Mouse (Mus musculus) sigmoid colon, adult 10 weeks (tissue): ENCODE results near the gene Gm2035. TPM values are rescaled to one million over a fixed set of nuclear protein-coding genes. Genes with fewer than 3 reads are reported as not detected.

Source experiments
- polyA plus RNA-seq: library from polyadenylated mRNA; stranded (reverse); fragments of 350-450 nt; fragmentation: Illumina TruSeq; extraction: RNeasy Lipid Tissue Mini Kit (QIAGEN cat#74804); gene quantifications from one replicate; pipeline ENCODE4 v1.2.3, GENCODE M21; 2014; ENCODE audit warnings: low read depth, low replicate concordance

The Gm2035 gene
- not detected for polyA plus RNA-seq

DNA sequence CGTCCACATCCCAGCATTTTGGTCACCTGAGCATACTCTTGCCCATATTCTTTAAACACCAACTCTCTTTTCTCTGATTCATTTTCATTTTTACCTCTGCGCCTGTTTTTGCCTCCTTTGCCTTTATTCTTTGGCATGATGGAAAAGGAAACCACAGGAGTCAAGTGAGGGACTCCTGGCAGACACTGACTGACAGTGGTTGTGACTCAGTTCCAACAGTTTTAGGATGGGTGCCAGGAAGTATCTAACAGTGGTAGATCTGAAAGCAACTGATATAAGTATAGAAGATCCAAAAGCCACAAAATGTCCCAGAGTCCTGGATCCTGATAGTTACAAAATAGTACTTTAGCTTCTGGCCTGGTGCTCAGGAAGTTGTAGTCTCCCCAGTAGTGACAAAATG is at the start of gene Gm2035:
Gene Gm2035, minus strand, starts transcription at position 137 of the 400 bp plus-strand sequence.

DNA sequence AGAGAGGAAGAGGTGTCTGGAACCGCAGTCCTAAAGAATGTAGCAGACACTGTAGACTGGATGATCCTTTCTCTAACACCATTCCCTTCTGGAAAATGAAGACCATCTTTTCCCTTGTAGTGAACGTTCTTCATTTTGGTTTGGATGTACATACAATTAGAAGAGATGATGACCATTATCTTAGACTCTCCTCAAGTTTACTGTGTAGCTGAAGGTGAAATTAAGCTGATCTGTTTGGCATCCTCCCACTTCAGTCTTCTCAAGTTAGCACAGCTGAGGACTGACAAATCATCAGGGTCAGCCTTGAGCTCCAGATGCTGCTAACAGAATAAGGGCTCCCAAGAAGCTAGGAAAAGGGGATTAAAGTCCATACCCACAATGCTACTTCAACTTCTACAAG is 34.1 kb upstream of the Gm2035 start, which contains the start of gene Gm2042:
Gene Gm2042, plus strand, starts transcription at position 301 of the 400 bp plus-strand sequence.

DNA sequence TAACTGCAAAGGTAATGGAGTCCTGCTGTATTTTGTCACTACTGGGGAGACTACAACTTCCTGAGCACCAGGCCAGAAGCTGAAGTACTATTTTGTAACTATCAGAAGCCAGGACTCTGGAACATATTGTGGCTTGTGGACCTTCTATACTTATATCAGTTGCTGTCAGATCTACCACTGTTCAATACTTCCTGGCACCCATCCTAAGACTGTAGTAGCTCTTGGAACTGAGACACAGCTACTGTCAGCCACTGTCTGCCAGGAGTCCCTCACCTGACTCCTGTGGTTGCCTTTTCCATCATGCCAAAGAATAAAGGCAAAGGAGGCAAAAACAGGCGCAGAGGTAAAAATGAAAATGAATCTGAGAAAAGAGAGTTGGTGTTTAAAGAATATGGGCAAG is 24.6 kb downstream of the Gm2035 start, which contains the start of gene Gm2022:
Gene Gm2022, plus strand, starts transcription at position 301 of the 400 bp plus-strand sequence.

DNA sequence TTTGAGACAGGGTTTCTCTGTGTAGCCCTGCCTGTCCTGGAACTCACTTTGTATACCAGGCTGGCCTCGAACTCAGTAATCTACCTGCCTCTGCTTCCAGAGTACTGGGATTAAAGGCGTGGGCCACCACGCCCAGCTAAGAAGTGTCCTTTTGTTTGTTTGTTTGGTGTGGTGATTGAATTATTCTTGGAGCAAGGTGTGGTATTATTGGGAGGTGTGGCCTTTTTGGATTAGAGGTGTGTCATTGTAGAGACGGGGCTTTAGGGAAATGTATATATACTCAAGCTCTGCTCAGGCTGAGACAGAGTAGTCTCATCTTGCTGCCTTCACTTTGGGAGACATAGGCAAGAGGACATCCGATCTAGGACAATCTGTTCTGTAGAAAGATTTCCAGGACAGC is 45.9 kb downstream of the Gm2035 start, which contains the start of gene Gm2016:
Gene Gm2016, plus strand, starts transcription at position 301 of the 400 bp plus-strand sequence.

Other genes starting within 250 kb of the Gm2035 start
- not detected for gene Gm21319, start 144.1 kb downstream of the Gm2035 start, polyA plus RNA-seq
- not detected for gene Gm21936, start 124.3 kb downstream of the Gm2035 start, polyA plus RNA-seq
- gene BB287469, start 103.3 kb downstream of the Gm2035 start, polyA plus RNA-seq: not detected
- not detected for gene Gm2001, start 77.5 kb downstream of the Gm2035 start, polyA plus RNA-seq
- gene Gm2016, start 45.8 kb downstream of the Gm2035 start, polyA plus RNA-seq: not detected
- gene Gm2022, start 24.5 kb downstream of the Gm2035 start, polyA plus RNA-seq: not detected
- gene Gm2042, start 34.2 kb upstream of the Gm2035 start, polyA plus RNA-seq: not detected
- gene Gm2075, start 92.0 kb upstream of the Gm2035 start, polyA plus RNA-seq: not detected
- gene Gm6803, start 98.9 kb upstream of the Gm2035 start, polyA plus RNA-seq: not detected
- gene Gm2056, start 107.1 kb upstream of the Gm2035 start, polyA plus RNA-seq: not detected
- not detected for gene Gm16368, start 163.8 kb upstream of the Gm2035 start, polyA plus RNA-seq